Mouse (Mus musculus) gastrocnemius, postnatal 10 days (tissue): ENCODE measurements at regions not wholly inside any gene's neighbourhood (a gene's known extent, or its start where the extent isn't known, plus 50 kb on each side); places are given as distances from the start of the nearest gene placed in this dataset.

Experiments
- DNase-seq: peaks from one replicate; pipeline ENCODE4 v3.0.0; 2021; ENCODE audit warnings: mixed read lengths

GRCm38 (mm10) chr2:51566554-51567246 lies 60.6 kb upstream of the Tas2r134 start:
- DNase-seq: no peak

DNA sequence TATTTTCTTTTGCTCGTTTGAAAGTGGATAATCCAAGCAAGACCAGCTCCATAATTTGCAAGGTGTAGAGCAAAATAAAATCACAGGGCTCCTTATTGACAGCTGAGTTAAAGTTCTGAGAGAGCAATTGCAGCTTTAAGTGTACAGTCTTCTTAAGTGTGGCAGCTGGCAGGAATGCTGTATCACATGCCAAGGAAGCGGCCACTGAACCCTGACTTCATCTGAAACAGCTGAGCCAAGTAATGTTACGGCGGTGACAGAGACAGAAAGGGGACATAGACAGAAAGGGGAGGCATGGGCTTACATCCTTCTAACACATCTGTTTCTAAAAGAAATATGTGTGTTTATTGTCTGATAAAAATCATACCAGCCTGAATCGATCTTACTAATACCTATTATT lies 63.4 kb upstream of the Tas2r134 start:
- DNase-seq: no peak

- no peak for DNase-seq
Measured at GRCm38 (mm10) chr2:51563240-51563639, 64.1 kb upstream of the Tas2r134 start.

DNA sequence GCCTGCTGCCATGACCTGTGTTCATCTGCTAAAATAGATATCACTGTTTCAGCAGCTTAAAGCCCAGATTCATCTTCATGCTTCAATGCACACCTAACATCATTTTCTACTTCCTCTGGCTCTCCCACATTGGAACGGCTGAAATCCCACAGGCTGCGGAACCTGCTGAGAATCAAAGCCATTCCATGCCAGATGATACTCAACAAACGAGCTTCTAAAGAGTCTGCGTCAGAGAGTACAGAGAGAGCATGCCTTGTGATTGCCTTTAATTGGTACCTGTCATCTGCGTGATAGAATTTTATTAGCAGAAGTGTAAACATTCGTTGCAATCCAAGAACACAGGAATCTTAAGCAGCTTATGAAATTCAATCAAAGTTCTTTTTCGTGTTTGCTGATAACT lies 76.4 kb upstream of the Tas2r134 start:
- no peak for DNase-seq

DNA sequence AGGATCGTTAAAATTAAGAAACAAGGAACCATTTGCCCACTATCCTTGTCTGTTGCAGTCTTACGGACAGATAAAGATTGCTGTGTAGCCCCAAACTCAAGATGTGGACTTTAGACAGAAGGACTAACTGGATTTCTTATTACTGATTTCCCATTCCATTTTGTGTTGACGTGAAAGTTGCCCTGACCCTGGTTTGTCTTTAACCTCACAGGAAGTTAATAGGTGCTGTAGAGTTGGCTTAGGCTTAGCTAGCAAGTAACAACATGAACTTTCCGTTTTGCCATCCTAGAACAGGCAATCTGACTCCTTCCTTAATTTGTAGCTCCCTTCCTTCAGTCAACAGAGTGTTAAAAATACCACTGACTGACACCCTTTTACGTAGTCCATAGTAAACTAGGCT lies 78.2 kb upstream of the Tas2r134 start:
- no peak for DNase-seq

DNA sequence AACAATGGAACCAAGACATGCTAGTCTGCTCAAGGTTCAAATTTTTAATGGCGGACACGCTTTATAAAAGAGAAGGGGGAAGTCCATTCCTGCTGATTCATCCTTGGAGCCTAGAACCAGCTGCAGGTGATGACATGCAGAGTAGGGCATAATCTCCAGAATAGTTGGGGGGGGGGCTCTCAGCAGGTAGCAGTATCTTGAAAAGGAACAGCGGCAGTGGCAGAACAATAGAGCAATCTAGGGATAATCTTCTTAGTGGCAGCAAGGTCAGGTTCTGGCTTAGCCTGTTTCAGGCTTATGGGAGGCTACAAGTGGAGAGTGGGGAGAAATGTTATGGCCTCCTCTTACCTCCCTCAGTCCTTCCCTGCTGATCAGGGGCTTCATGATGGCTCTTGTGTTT lies 81.1 kb upstream of the Tas2r134 start:
- no peak for DNase-seq

- peak; percentile 9 for DNase-seq
Measured at GRCm38 (mm10) chr2:51543949-51544348, 83.4 kb upstream of the Tas2r134 start.

DNA sequence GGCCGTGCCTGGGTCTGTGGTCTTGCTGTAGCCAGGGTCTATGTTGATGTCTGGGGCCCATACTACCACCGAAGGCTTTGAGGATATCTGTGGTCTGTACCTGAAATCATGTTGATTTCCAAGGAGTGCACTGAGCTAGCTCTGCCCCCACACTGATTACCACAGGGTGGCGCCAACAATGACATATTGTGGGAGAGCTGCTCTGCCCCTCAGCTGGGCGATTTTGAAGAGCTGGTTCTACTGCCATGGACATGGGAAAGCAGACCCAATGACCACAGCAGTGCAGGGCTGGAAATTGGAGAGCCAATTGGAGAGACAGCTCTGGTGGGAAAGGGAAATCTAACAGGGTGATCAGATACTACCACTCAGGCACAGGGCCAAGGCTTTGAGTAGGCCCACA lies 85.0 kb upstream of the Tas2r134 start:
- DNase-seq: peak; percentile 28

DNA sequence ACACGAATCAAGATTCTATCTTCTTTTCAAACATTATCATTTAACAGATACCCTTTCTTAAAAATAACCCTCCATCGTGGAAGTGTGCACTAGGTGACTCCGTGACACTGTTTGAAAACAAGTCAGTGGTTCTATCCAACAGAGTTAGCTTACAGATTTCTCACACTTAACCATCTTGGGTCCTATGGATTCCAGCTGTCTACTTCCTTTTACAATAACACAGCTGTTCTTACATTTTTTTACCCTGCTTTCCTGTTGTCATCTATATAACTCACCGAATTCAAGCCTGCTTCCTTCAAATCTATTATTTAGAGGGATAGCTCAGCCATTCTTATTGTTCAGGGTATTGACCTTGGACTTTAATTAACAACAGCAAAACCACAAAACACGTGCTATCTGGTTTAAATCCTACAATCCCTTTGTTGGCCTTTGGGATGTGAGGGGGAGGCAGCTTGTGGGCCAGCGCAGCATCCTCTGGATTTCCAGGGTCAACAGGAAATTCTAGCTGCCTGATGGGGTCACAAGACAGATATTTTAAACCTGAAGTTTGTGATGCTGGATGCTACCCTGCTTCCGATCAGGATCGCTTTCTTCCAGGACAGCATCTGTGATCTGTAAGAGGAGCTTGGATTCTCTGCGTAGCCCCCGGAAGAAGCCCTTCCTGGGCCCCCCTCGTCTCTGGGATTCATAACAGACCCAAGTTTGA lies 94.4 kb upstream of the Tas2r134 start:
- no peak for DNase-seq

- no peak for DNase-seq
Measured at GRCm38 (mm10) chr2:51531106-51531839, 96.0 kb upstream of the Tas2r134 start.

- no peak for DNase-seq
Measured at GRCm38 (mm10) chr2:51522766-51523165, 104.5 kb upstream of the Tas2r134 start.

DNA sequence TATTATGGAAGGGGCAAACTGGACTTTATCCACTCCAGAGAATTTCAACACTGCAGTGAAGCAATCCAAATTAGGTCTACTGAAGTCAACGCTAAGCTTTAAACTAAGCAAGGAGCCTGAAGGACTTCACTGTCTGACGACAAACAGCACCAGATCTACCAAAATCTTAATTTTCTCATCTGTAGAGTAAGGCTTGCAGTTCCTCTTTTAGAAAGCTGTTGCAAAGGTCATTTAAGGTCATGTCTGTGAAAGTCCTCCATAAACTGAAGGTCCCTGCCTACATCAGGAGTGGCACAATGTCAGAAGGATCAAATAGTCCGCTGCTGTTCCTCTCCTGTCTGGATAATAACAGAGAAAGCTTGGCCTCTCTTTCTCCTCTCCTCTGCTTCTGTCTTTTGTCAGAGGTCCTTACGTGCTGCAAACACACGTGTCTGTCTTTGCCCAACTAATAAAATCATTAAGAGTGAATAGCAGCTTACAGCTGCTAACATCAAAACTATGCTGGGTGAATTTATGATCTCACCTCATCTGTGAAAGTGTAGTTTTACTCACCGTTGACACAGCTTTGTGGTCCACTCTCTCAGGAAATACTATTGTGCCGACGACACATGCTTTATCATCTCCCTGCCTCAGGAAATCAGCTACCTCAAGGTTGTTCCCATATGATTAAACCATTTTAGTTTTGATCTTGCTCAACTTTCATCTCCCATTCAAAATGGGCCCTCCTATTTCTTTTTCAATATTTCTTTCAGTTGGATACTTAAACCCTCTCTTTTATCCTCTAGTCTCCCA lies 117.9 kb upstream of the Tas2r134 start:
- no peak for DNase-seq

- DNase-seq: no peak
Measured at GRCm38 (mm10) chr2:51497896-51498295, 129.4 kb upstream of the Tas2r134 start.

DNA sequence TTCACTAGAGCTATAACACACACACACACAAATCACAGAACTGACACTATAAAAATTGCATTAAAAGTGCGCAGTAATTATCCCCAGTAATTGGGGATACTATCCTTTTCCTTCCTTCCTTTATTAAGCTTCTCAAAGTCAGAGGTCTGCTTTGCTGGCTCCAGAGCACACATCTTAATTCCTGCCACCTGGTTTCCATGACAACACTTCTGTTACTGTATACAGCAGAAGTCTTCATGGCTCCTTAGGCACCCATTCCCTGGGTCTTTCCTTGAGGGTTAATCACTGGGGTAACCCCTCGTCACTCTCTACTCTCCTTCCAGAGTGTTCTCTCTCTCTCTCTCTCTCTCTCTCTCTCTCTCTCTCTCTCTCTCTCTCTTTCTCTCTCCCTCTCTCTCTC lies 153.6 kb upstream of the Tas2r134 start:
- no peak for DNase-seq

DNA sequence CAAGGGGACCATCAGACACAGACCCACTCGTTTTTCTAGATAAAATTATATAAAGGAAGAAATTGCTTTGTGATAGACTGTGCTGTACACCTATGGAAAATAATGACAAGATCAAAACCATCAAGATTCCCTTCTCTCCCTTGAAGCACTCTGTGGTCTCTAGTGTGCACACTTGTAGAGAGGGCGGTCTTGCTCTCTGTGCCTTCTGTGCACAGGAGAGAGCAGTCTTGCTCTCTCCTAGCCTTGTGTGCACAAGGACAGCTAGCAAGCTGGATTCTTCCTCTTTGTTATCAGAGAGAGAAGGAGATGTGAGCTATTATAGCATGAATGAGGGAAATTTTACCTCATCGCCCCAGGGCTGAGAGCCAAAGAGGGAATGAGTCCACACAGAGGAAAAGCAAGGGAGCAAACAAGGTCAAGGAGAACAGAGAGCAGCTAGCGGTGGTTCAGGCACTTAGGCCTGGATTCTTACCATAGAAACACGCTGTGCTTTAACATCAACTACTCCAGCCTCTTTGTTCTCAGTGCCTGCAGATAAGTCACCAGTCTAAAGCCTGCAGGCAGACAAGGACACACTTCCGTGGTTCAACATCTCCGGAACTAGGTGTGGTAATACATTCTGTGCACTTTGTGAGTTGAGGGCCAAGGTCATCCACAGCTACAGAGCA lies 160.2 kb upstream of the Tas2r134 start:
- DNase-seq: no peak

- DNase-seq: no peak
Measured at GRCm38 (mm10) chr2:51466003-51466402, 161.3 kb upstream of the Tas2r134 start.

GRCm38 (mm10) chr2:51465576-51465975 lies 161.7 kb upstream of the Tas2r134 start:
- DNase-seq: no peak

DNA sequence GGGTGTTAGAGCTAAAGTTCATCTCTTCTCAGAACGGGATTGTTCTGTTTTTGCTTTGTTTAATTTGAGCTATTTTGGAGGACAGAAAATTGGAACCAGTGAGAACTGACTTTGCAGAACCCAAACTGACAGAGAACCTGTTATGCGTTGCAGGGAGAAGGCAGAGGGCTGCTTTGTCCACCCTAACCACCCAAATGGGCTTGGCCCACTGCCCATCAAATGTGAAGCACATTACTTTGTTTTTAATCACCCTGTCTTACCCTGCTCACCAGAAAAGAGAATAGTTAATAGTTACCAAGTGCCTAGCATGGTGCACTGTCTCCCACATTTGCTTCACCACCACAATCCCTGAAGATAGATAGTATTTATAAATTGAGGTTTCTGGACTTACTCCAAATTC lies 163.0 kb upstream of the Tas2r134 start:
- no peak for DNase-seq

GRCm38 (mm10) chr2:51460896-51461295 lies 166.4 kb upstream of the Tas2r134 start:
- no peak for DNase-seq

GRCm38 (mm10) chr2:51459486-51459885 lies 167.8 kb upstream of the Tas2r134 start:
- DNase-seq: no peak

- DNase-seq: no peak
Measured at GRCm38 (mm10) chr2:51457717-51458116, 169.6 kb upstream of the Tas2r134 start.

GRCm38 (mm10) chr2:51452816-51453215 lies 174.5 kb upstream of the Tas2r134 start:
- no peak for DNase-seq
